Mouse (Mus musculus): ENCODE results near the gene Ino80b.

GRCm38 (mm10) chr6:83145209-83145608 is 20.0 kb upstream of the Ino80b start:
- TF ChIP-seq CTCF (IDR thresholded peaks at IDR 0.05; ENCODE audit: borderline replicate concordance, extremely low read depth, insufficient read depth, insufficient read length) (no peak), POLR2A (IDR thresholded peaks at IDR 0.05; ENCODE audit: borderline replicate concordance, extremely low read depth, insufficient read depth, insufficient read length, poor library complexity, severe bottlenecking) (no peak)

Measured in brain, embryonic 14.5 days (tissue).